Mouse (Mus musculus): Measurements from ENCODE around the gene Shc3.

Shc3 gene

GRCm38 (mm10) chr13:51418268-51418941, 150.8 kb downstream of the Shc3 start:
- DNase-seq (ENCODE audit: low spot score in 2 of 2): peak; percentile 99

- DNase-seq (ENCODE audit: low spot score in 2 of 2): no peak
Measured at GRCm38 (mm10) chr13:51417796-51418195, 151.4 kb downstream of the Shc3 start.

- DNase-seq (ENCODE audit: low spot score in 2 of 2): no peak
Measured at GRCm38 (mm10) chr13:51416727-51417126, 152.5 kb downstream of the Shc3 start.

- no peak for DNase-seq (ENCODE audit: low spot score in 2 of 2)
Measured at GRCm38 (mm10) chr13:51413461-51413860, 155.8 kb downstream of the Shc3 start.

GRCm38 (mm10) chr13:51411696-51412430, 157.4 kb downstream of the Shc3 start:
- no peak for DNase-seq (ENCODE audit: low spot score in 2 of 2)

GRCm38 (mm10) chr13:51411243-51411642, 158.0 kb downstream of the Shc3 start:
- no peak for DNase-seq (ENCODE audit: low spot score in 2 of 2)

- no peak for DNase-seq (ENCODE audit: low spot score in 2 of 2)
Measured at GRCm38 (mm10) chr13:51409936-51410481, 159.2 kb downstream of the Shc3 start.

- DNase-seq (ENCODE audit: low spot score in 2 of 2): no peak
Measured at GRCm38 (mm10) chr13:51408519-51409001, 160.7 kb downstream of the Shc3 start, which contains the start of gene S1pr3. TSS of gene S1pr3 (plus strand) at chr13:51408639.

GRCm38 (mm10) chr13:51407541-51408217, 161.5 kb downstream of the Shc3 start:
- DNase-seq (ENCODE audit: low spot score in 2 of 2): no peak

- no peak for DNase-seq (ENCODE audit: low spot score in 2 of 2)
Measured at GRCm38 (mm10) chr13:51405731-51406320, 163.4 kb downstream of the Shc3 start.

GRCm38 (mm10) chr13:51404566-51404965, 164.7 kb downstream of the Shc3 start:
- no peak for DNase-seq (ENCODE audit: low spot score in 2 of 2)

- DNase-seq (ENCODE audit: low spot score in 2 of 2): no peak
Measured at GRCm38 (mm10) chr13:51400736-51401501, 168.3 kb downstream of the Shc3 start.

GRCm38 (mm10) chr13:51400186-51400719, 169.0 kb downstream of the Shc3 start:
- no peak for DNase-seq (ENCODE audit: low spot score in 2 of 2)

GRCm38 (mm10) chr13:51399562-51399961, 169.7 kb downstream of the Shc3 start:
- no peak for DNase-seq (ENCODE audit: low spot score in 2 of 2)

GRCm38 (mm10) chr13:51397861-51398260, 171.4 kb downstream of the Shc3 start:
- DNase-seq (ENCODE audit: low spot score in 2 of 2): no peak

- no peak for DNase-seq (ENCODE audit: low spot score in 2 of 2)
Measured at GRCm38 (mm10) chr13:51392256-51392655, 177.0 kb downstream of the Shc3 start.

- DNase-seq (ENCODE audit: low spot score in 2 of 2): no peak
Measured at GRCm38 (mm10) chr13:51391359-51391916, 177.8 kb downstream of the Shc3 start.

GRCm38 (mm10) chr13:51390398-51390797, 178.8 kb downstream of the Shc3 start:
- DNase-seq (ENCODE audit: low spot score in 2 of 2): no peak

GRCm38 (mm10) chr13:51387908-51388307, 181.3 kb downstream of the Shc3 start:
- no peak for DNase-seq (ENCODE audit: low spot score in 2 of 2)

GRCm38 (mm10) chr13:51384899-51385298, 184.3 kb downstream of the Shc3 start:
- no peak for DNase-seq (ENCODE audit: low spot score in 2 of 2)
